Mouse (Mus musculus): Measurements from ENCODE around the gene Tekt5.

Tekt5 gene

DNA sequence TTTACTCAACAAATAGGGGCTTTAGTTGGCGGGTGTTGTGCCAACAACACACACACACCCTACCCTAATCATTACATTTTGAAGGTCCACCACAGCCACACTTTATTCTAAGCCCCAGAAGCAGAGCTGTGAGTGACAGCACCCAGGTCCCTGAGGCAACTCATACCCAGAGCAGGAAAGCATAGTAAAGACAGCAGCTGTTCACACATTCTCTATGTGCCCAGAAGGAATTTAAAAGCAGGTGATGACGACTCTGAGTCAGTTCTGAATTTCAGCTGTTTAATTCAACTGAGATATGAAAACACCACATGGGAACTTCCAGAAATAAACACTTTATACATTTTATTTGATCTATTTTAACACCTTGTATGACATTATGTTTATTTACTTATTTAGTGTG is 15.8 kb downstream of the Tekt5 start:
- DNase-seq (ENCODE audit: low spot score), result no peak

DNA sequence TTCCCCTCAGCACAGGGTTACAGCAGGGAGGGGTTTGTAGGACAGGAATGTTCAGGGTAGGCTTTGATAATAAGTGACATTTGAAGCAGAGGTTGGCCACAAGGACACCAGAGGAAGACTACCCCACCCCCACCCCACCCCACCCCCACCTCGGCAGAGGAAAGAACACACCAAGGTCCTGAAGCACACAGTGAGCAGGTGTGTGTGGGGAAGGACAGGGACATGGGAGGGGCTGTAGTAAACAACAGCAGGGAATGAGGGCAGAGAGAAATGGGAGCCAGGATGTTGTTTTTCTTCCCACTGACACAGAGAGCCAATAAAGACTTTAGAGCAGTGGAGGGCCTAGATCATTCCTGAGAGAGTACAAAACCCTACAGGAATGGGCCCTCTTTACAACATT is 18.0 kb downstream of the Tekt5 start:
- DNase-seq (ENCODE audit: low spot score), result no peak

DNA sequence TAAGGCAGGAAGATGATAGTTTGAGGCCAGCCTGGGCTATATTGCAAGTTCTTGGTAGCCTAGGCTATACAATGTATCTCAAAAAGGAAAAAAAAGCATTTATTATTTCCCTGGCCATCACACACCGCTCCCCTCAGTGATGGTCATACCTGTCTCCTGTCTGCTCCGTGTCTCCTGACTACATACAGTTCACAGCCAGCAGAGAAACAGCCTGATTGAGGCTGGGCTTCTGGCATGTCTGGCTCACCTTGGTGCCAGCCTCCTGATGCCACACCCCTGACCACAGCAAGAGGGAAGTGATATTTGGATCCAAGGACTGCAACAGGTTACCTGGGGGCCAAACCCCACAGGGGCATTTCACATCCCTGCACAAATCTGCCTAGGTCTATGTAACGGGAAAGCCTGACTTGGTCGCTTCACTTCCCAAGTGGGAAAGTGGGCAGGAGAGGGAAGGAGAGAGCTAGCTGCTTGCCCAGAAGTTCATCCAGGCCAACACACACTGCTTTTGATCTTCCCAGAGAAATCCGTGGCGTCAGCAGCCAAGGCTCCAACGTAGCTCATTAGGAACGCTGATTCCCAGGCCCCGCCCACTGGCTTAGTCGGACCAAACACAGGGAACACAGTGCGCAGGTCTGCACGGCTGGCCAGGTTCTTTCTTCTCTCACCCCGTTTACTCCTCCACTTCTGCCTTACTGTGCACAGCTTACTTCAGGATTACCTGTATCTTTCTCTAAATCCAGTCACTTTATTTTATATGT is 20.9 kb downstream of the Tekt5 start:
- peak; percentile 26 for DNase-seq (ENCODE audit: low spot score)

DNA sequence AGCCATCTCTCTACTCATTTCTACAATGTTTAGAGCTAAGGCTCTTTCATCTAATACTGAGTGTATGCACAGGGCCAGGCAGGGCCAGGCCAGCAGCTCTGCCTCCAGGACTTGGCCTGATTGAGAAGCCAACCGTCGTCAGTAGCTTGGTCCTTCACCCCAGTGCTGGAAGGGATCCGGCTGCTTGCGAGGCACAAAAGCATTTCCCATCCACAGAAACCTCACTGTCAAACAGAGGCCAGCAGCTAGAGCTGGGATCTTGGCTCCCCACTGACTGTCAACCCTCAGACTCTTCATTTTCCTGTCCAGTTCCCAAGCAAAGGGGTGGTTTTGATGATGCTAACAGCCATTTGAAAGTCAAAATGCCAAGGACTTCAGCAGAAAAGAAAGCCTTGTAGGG is 22.9 kb downstream of the Tekt5 start:
- DNase-seq (ENCODE audit: low spot score), result no peak

DNA sequence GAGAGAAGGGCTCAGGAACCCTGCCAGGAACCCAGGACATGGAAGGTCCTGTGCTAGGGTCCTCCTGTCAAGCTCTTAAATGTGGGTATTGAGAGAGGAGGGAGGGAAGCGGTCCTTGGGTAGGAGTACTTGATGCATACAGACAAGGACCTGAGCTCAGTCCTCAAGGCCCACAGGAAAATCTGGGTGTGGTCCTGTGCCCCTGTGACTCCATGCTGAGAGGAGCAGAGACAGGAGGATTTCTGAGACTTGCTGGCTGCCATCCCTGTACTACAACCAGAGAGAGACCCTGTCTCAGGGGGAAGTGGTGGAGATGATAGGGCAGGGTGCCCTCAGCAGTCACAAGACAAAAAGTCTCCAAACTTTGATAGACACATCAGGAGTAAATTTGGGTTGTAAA is 25.3 kb downstream of the Tekt5 start:
- DNase-seq (ENCODE audit: low spot score), result no peak

DNA sequence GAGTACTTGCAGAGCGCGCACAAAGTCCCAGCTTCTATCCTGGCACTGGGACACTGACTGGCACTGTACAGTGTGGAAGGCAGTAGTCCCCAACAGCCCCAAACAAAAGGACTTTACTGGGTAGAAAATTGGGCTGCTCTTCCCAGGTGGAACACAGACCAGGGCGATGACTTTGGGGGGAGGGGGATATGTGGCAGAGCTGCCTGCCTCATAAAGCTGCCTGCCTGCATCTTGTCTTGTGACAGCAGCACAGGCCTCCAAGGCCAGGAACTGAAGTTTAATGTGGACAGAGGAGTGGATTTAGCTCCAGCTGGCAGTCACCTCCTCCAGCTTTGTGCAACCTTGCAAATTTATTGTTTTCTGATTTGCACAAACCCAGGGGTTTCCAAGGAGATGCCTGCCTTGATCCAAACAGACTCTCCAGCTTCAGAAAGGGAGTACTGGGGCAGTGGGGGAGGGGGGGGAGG is 25.8 kb downstream of the Tekt5 start:
- DNase-seq (ENCODE audit: low spot score), result peak; percentile 37

DNA sequence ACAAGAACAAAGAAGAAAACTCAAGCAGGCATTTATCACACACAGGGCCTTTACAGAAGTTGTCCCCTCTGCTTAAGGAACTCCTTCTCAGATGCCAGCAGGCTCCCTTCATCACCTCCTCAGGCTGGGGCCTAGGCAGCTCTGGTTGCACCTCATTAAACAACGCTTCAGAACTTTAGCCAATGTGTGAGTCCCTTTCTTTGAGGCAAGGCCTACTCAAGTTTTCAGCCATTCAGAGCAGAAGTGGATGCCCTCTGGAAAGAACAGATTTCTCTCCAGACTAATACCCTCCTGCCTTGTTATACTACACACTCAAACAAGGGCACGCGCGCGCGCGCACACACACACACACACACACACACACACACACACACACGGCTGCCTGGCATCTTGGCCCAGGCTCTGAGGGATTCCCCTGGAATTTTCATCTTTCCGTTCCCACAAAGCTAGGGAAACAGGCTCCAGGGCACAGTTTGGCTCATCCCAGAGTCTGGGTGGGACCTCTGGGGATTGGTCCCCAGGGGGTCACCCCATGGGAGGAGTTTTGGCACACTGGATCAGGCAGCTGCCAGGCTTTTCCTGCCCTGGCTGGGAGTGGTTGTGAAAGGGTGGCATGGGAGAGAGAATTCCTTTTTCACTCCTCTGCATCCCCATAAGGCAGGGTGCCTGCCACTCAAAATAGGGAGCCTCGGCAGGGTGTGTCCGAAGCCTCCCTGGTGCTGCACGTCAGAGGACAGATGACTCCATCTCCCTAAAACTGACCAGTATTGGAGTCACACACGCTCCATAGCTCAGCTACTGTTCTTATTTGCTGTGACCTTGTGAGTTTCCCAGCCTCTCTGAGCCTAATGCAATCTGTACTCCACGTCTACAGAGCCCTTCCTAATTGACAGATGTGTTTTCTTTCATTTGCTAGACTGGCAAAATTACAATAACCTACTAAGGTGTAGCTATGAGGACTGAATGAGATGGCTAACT is 28.8 kb downstream of the Tekt5 start:
- DNase-seq (ENCODE audit: low spot score), result peak; percentile 48

DNA sequence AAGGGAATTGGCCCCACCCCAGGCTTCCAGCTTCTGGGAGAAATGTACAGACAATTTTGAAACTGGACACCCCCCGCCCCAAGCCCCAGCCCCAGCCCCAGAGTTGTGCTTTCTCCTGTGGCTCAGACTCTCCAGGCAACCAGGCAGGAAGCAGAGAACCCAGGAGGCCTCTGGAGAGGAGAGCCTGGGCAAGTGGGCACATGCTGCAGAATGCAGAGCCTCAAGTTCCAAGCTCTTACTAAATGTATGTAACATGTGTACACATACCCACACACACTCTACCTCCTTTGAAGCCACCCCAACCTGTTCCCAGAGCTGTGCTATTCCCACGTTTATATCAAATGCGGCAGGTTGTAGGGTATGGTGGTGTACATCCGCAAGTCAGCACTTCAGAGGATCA is 29.5 kb downstream of the Tekt5 start:
- DNase-seq (ENCODE audit: low spot score), result no peak

DNA sequence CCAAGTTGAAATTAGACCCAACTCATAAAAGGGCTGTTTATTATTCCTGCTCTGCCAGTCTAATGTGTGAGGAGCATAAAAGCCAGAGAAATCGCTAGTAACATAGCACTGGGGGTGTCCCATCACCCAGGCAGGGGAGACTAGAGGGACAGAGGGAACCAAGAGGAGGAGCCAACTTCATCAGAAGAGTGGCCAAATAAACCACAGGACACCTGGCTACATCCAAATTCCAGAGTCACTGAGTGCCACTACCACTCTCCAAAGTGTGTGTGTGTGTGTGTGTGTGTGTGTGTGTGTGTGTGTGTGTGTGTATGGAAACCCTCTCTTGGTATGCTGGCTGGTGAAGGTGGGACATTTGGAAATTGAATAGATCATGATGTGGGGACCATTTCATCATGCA is 32.2 kb downstream of the Tekt5 start:
- no peak for DNase-seq (ENCODE audit: low spot score)

DNA sequence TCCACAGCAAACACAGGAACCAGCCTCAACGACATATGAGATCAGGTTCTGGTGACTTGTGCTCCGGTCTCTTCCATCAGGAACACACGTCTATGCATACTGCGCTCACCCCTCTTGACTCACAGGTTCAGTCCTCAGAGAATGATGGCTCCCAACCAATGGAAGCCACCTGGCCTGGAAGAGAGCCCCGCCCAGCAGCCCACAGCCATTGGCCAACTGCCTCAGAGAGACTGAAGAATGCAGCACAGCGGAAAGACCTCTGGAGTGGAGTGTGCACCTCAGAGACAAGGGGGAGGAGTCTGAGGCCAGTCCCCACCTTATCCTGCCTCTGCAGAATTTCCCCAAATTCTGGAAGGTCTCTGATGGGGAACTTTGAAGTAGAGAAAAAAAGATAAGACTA is 36.0 kb downstream of the Tekt5 start:
- no peak for DNase-seq (ENCODE audit: low spot score)

DNA sequence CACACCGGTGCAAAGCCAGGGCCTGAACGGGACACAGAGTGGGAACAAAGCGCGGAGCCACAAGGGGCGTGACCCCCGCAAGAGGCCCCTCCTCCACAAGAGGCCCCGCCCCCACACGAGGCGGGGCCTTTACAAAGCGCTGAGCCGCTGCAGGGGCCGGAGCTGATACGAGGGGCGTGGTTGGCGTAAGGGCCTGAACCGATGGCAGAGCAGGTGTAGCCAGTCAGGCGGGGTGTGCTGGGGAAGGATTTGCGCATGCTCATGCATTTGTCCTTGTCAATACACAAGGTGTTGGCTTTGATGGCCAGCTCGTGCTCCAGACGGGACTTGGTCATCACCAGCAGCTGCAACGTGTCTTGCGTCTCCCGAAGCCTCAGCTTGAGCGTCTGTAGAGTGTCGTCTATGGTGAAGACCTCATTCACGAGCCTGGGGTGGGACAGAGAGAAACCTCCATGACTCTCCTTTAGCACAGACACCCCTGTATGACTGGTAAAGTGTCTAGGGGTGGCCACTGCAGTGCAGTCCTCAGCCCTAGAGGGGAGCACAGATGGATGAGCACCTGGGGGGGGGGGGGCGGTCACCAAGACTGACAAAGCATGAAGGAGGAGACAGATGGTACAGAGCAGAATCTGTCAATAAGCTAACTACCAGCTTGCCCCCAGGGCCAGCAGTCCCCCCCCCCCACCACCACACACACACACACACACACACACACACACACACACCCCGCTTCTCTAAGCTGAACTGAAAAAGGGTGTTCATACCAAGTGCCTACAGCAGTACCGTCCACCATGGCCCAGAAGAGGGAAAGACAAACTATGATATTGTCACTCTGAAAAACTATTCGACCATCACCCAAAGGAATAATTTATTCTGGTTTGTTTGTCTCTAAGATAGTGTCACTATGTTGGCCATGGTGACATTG is 37.0 kb downstream of the Tekt5 start:
- DNase-seq (ENCODE audit: low spot score), result peak; percentile 16

DNA sequence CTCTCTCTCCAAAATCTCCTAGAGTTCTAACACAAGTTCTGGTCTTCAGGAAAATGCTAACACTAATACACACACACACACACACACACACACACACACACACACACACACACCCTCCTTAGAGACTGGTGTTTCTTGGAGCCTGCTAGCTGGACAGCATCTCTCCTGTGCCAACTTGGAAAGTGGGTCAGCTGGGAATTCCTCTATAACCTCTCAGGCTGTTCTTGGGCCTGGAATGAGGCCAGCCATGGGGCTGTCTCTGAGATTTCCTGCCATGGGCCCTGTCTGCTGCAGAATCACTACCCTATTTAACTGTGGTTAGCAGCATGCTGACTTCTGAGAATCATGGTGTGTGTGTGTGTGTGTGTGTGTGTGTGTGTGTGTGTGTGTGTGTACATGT is 40.3 kb downstream of the Tekt5 start:
- no peak for DNase-seq (ENCODE audit: low spot score)

DNA sequence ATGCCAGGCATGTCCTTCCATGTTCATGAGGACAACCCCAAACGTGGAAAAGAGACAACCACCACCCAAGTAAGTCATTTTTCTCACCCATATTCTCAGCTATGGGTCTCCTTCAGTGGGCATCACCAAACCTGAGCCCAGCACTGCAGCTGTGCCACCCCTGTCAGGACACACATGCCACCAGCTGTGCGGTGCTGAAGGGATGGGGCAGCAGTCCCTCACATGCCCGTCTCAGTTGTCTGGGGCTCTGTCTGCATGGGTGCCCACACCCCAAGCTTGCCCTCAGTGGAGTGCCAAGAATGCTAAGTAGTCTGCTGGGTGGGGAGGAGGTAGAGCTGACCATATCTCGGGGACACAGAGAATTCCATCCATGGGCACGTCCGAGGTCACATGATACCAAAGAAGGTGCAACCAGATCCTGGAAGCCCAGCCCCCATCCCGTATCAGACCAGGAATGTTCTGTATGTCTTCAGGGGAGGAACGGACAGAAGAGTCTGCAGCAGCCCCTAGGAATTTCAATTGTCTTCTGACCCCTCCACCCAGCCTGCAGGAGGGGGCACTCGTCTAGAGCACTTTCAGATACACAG is 44.1 kb downstream of the Tekt5 start:
- DNase-seq (ENCODE audit: low spot score), result no peak

DNA sequence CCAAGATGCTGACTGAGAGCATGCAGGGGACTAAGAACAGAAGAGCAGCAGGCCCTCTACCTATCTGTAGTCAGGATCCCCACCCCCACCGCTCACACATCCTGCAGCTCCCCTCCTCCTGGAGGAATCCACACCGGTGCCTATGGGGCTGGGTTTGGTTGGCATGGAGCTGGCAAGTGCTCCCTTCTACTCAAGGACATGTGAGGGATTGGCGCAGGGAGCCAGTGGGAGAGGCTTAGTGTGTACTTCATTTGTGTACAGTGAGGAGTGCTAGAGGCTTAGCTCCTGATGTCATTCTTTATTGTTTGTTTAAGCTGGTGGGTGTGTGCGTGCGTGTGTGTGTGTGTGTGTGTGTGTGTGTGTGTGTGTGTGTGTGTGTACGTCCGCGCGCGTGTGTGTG is 45.4 kb downstream of the Tekt5 start:
- peak; percentile 40 for DNase-seq (ENCODE audit: low spot score)

DNA sequence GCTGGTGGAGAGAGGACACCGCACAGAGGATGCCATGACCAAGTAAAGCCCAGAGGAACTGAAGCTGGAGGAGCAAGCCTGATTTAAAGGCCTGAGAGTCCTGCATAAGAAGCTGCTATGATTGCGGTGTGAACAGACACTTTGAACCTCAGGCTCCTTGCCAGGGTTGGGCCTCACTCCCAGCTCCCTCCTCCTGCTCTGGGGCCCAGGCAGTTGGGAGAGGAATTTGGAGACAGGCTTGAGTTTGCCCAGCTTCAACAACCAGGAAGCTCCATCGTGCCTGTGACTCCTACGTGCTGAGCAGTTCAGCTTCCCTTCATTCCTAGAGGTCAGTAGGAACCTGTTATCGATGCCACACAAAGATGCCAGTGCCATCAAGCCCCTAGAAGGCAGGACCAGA is 45.9 kb downstream of the Tekt5 start:
- DNase-seq (ENCODE audit: low spot score), result peak; percentile 18

DNA sequence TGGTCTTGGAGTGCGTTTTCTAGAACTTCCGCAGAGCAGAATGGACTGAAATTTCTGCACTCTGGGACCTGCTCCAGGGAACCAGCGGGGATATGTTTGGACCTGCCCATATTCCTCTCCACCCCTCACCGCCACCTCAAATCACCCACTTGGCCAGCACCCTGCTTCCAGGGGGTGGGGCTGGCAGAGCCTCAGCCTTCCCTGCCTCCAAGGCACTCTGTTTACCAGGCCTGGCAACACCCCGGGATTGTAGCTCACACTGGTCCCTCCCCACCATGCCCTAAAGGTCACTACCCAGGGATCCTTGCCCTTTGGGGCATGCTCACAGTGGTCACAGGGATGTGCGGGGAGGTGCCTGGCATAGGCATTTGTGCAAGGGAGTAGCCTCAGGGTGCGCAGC is 47.7 kb downstream of the Tekt5 start:
- DNase-seq (ENCODE audit: low spot score), result peak; percentile 30

DNA sequence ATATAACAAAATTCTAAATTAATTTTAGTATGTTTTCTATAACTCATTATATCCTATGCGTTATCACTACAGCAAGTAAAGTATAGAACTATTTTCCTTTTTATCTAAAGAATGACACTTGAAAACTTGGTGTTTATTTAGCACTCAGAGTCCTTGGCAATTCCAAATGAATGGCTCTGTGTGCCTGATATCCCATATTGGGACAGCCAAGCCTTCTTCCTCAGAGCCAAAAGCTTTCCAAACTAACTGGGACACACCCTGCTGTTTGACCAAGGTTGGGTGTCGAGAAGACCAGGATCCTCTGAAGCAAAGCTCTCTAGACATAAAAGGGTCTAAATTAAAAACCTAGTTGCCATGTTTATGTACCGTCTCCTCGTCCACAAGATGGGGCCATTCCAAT is 54.2 kb downstream of the Tekt5 start:
- DNase-seq (ENCODE audit: low spot score), result no peak

DNA sequence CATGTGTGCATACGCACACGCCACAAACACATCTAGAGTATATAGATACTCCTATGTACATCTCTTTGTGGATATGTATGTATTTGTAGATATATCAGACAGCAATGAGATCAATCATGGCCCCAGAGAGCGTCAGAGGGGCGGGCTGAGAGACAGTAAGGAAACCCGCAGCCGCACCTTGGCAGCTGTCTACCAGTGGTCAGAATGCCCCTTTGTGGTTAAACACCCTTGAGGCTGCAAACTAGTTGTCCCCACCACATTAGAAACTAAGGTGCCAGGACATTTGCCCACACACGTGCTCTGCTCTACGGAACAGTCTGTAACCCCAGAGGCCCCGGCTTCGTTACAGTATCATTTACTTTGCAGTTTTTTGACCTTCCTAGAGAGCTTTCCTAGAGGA is 55.4 kb downstream of the Tekt5 start:
- no peak for DNase-seq (ENCODE audit: low spot score)

DNA sequence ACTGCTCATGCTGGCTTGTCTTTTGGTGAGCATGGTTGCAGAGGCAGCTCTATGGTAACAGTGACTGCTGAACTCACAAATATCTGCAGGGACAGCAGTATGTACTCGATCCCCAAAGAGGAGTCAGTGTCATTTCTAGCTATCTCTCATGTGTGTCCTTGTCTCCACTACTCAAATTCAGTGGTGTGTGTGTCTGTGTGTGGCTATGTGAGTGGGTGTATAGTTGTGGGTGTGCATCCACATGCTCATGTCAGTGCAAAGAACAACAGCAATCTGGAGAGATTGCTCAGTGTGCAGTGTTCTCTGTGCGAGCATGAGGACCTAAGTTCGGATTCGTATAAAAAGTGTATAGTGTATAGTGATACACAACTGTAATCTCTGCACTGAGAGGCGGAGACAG is 56.7 kb downstream of the Tekt5 start:
- DNase-seq (ENCODE audit: low spot score), result no peak

DNA sequence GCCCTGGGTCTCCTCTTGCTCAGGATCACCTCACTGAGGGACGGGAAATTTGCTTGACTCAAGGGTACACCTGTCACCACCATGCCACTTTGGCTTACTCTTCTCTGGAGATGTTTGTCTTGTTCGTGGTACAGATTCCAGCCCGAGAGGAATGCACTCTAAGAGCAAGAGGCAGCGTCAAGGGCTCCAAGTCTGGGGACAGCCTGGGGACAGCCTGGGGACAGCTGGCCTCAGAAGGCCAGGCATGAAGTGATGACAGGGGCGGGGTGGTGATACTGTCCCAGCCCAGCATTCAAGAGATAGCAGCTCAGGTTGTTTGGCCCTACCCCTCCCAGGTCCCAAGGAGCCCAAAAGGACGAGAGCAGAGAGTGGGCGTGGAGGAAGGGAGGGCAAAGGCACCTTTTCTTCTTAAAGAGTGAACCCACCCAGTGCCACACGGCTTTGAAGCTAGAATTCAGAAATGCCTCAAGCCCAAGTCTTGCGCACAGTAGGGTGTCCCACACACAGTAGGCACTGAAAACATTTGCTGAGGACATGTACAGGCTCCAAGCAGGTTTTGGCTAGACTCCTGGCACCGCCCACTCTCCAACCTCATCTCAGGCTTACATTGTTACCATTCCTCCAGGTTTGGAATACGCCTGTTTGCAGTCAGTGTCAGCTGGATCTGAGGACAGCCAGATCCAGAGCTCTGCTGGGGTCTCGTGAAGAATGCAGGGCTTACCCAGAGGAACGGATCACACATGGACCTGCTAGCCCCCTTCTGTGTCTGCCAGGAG is 57.7 kb downstream of the Tekt5 start:
- no peak for DNase-seq (ENCODE audit: low spot score)

Data from ovary, adult 18-20 months (tissue).